Mouse (Mus musculus): Measurements from ENCODE around the gene Mrpl46. TPM values are rescaled to one million over a fixed set of nuclear protein-coding genes. Genes with fewer than 3 reads are reported as not detected.

The Mrpl46 gene
- polyA plus RNA-seq, 2 experiments = 29.4 to 58.6 TPM

- peaks cover 8% of the 10 kb centered on the region; the same call in 1 of the 2 replicates for H3K4me1 ChIP-seq (ENCODE audit: control insufficient read depth, insufficient read depth, low read length)
- H3K4me3 ChIP-seq (replicated peaks; ENCODE audit: low read length) = no peak overlapping the region
- no peaks in the 10 kb centered on the region for H3K27me3 ChIP-seq (ENCODE audit: control insufficient read depth, insufficient read depth, low read length)
- no peak overlapping the region for H3K9ac ChIP-seq (ENCODE audit: low read depth, low read length, severe bottlenecking)
- no peak for ATAC-seq (ENCODE audit: low FRiP score, low read depth)
- TF ChIP-seq POLR2A (IDR thresholded peaks at IDR 0.05; ENCODE audit: borderline replicate concordance, extremely low read depth, insufficient read depth, insufficient read length) = no peak
- whole genome bisulfite sequencing = 86% methylated on average over 5 of the region's 5 CpGs
- no peak for DNase-seq (ENCODE audit: low spot score)
- H3K36me3 ChIP-seq (ENCODE audit: control insufficient read depth, insufficient read depth, low read length) = peaks cover 33% of the 10 kb centered on the region
- H3K4me2 ChIP-seq (replicated peaks; ENCODE audit: low read depth, low read length, severe bottlenecking) = no peak overlapping the region
- H3K27ac ChIP-seq (replicated peaks; ENCODE audit: low read depth, low read length) = no peak overlapping the region
- no peaks in the 10 kb centered on the region for H3K9me3 ChIP-seq (ENCODE audit: control insufficient read depth, low read length)
These were observed 2.6 kb upstream of the Mrpl46 start for GRCm38 (mm10) chr7:78785906-78786305.

DNA sequence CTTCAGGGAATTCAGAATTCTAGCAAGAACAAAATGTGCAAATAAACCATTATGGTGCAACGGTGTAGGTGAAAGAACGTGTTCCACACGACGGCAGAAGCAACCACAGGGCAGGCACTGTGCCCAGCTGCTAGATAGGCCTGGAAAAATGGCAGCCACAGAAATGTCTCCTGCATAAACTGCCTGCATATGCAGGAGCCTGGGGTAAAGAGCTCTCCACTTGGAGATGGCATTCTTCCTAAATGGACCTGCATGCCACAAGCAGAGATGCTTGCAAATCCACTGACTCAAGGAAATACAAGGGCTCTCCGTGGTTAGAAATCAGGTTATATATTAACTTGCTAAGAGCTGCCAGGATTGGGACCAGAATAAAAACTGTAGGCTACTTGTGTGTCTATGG, 4.6 kb downstream of the Mrpl46 start:
- Histone ChIP-seq H3K27me3 (ENCODE audit: control insufficient read depth, insufficient read depth, low read length) (no peaks in the 10 kb centered on the region), H3K9ac (ENCODE audit: low read depth, low read length, severe bottlenecking) (no peak overlapping the region), H3K4me3 (replicated peaks; ENCODE audit: low read length) (no peak overlapping the region), H3K9me3 (ENCODE audit: control insufficient read depth, low read length) (no peaks in the 10 kb centered on the region), H3K4me1 (ENCODE audit: control insufficient read depth, insufficient read depth, low read length) (peaks cover 5% of the 10 kb centered on the region; the same call in 1 of the 2 replicates), H3K36me3 (ENCODE audit: control insufficient read depth, insufficient read depth, low read length) (peaks cover 44% of the 10 kb centered on the region), H3K27ac (replicated peaks; ENCODE audit: low read depth, low read length) (no peak overlapping the region), H3K4me2 (replicated peaks; ENCODE audit: low read depth, low read length, severe bottlenecking) (no peak overlapping the region)
- TF ChIP-seq POLR2A (IDR thresholded peaks at IDR 0.05; ENCODE audit: borderline replicate concordance, extremely low read depth, insufficient read depth, insufficient read length) = no peak
- 93% methylated on average over 5 of the region's 5 CpGs for WGBS
- ATAC-seq (ENCODE audit: low FRiP score, low read depth) (no peak), DNase-seq (ENCODE audit: low spot score) (no peak)

DNA sequence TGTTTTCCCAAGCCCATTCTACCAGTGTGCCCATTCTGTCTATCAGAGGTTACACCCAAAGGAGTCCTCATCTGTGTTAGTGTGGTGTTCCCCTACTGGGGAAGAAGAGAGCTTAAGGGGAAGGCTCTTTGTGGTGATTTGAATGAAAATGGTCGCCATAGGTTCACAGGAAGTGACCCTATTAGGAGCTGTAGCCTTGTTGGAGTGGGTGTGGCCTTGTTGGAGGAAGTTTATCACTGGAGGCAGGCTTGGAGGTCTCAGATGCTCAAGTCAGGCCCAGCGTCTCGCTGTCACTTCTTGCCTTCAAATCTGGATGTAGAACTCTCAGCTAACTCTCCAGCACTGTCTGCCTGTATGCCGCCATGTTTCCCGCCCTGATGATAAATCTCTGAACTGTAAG, 12.4 kb downstream of the Mrpl46 start:
- Histone ChIP-seq H3K4me1 (ENCODE audit: control insufficient read depth, insufficient read depth, low read length) (no peaks in the 10 kb centered on the region), H3K27me3 (ENCODE audit: control insufficient read depth, insufficient read depth, low read length) (no peaks in the 10 kb centered on the region), H3K9me3 (ENCODE audit: control insufficient read depth, low read length) (no peaks in the 10 kb centered on the region), H3K27ac (replicated peaks; ENCODE audit: low read depth, low read length) (no peak overlapping the region), H3K4me3 (replicated peaks; ENCODE audit: low read length) (no peak overlapping the region), H3K36me3 (ENCODE audit: control insufficient read depth, insufficient read depth, low read length) (peaks cover 31% of the 10 kb centered on the region), H3K4me2 (replicated peaks; ENCODE audit: low read depth, low read length, severe bottlenecking) (no peak overlapping the region), H3K9ac (ENCODE audit: low read depth, low read length, severe bottlenecking) (no peak overlapping the region)
- DNase-seq (ENCODE audit: low spot score) = no peak
- 90% methylated on average over 5 of the region's 5 CpGs for WGBS
- no peak for ATAC-seq (ENCODE audit: low FRiP score, low read depth)
- TF ChIP-seq POLR2A (IDR thresholded peaks at IDR 0.05; ENCODE audit: borderline replicate concordance, extremely low read depth, insufficient read depth, insufficient read length) = no peak

DNA sequence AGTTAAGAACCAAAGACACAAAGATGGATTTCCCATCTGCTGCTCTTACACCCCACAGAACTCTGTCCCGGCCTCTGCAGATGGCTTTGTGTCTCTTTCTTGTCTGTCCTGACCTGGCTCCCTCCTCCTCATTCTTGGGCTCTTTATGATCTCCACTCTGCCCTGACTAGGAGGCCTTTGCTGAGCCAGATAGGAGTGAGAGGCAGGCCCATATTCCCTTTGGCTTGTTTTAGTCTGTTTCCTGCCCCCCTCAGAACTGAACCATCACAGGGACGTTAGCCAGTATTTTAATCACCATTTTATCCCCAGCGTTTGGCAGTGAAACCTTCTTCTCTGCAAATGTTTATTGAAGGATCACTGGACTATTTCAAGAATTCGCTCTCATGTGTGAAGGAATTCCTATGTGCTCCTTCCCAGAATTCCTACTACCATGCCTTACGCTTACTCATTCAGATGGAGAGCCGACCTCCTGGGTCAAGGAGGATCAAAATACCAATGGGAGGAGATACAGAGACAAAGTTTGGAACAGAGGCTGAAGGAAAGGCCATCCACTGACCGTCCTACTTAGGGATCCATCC, 14.2 kb downstream of the Mrpl46 start:
- TF ChIP-seq POLR2A (IDR thresholded peaks at IDR 0.05; ENCODE audit: borderline replicate concordance, extremely low read depth, insufficient read depth, insufficient read length) = no peak
- peak; percentile 8 for DNase-seq (ENCODE audit: low spot score)
- no peak for ATAC-seq (ENCODE audit: low FRiP score, low read depth)

DNA sequence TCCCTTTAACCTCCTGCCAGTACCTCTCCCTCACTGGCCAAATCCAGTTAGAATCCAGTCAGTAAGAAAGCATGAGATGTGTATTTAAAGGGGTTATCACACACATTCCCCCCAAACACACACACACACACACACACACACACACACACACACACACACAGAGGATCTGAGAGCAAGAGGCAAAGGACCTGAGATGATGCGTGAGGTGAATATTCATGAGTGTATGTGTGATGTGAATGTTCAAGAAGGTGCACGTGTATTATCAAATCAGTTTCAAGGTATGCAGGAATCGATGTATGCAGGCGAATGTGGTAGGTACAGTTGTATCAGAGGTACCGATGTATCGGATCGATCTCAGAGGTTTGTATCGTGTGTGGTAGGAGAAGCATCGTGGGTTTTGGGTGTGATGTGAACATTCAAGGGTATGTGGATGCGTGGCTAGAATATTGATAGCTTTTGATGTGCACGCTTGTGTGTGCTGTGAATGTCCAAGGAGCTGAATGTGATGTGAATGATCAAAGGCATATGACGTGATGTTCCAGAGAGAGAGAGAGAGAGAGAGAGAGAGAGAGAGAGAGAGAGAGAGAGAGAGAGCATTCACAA, 15.3 kb downstream of the Mrpl46 start:
- ATAC-seq (ENCODE audit: low FRiP score, low read depth) (no peak), DNase-seq (ENCODE audit: low spot score) (no peak)
- Histone ChIP-seq H3K36me3 (ENCODE audit: control insufficient read depth, insufficient read depth, low read length) (peaks cover 3% of the 10 kb centered on the region), H3K27ac (replicated peaks; ENCODE audit: low read depth, low read length) (no peak overlapping the region), H3K9ac (ENCODE audit: low read depth, low read length, severe bottlenecking) (no peak overlapping the region), H3K4me2 (replicated peaks; ENCODE audit: low read depth, low read length, severe bottlenecking) (no peak overlapping the region), H3K9me3 (ENCODE audit: control insufficient read depth, low read length) (no peaks in the 10 kb centered on the region), H3K4me1 (ENCODE audit: control insufficient read depth, insufficient read depth, low read length) (no peaks in the 10 kb centered on the region), H3K27me3 (ENCODE audit: control insufficient read depth, insufficient read depth, low read length) (no peaks in the 10 kb centered on the region), H3K4me3 (replicated peaks; ENCODE audit: low read length) (no peak overlapping the region)
- TF ChIP-seq POLR2A (IDR thresholded peaks at IDR 0.05; ENCODE audit: borderline replicate concordance, extremely low read depth, insufficient read depth, insufficient read length) = no peak
- WGBS = 86% methylated on average over 12 of the region's 12 CpGs

More for the DNA sequence above, 14.2 kb downstream of the Mrpl46 start:
- Histone ChIP-seq H3K27me3 (ENCODE audit: control insufficient read depth, insufficient read depth, low read length) (no peaks in the 10 kb centered on the region), H3K9me3 (ENCODE audit: control insufficient read depth, low read length) (no peaks in the 10 kb centered on the region), H3K4me3 (replicated peaks; ENCODE audit: low read length) (no peak overlapping the region), H3K9ac (ENCODE audit: low read depth, low read length, severe bottlenecking) (no peak overlapping the region), H3K27ac (replicated peaks; ENCODE audit: low read depth, low read length) (no peak overlapping the region), H3K36me3 (ENCODE audit: control insufficient read depth, insufficient read depth, low read length) (peaks cover 14% of the 10 kb centered on the region), H3K4me1 (ENCODE audit: control insufficient read depth, insufficient read depth, low read length) (no peaks in the 10 kb centered on the region), H3K4me2 (replicated peaks; ENCODE audit: low read depth, low read length, severe bottlenecking) (no peak overlapping the region)
- WGBS = 62% methylated on average over 7 of the region's 7 CpGs
